Mouse (Mus musculus) stomach, postnatal 0 days (tissue): ENCODE data around the gene Sesn1.

Source experiments
- CTCF ChIP-seq: IDR thresholded peaks from 2 replicates; pipeline ENCODE4 v1.5.1; 2016; ENCODE audit warnings: antibody characterized with exemption, low read depth, mild to moderate bottlenecking, moderate library complexity
- EP300 ChIP-seq: optimal IDR thresholded peaks from 2 replicates; pipeline ENCODE3; 2016; ENCODE audit warnings: antibody characterized with exemption

- TF ChIP-seq CTCF (no peak), EP300 (no peak)
Measured at GRCm38 (mm10) chr10:41907473-41907872, 97.7 kb downstream of the Sesn1 start.
